Mouse (Mus musculus): ENCODE measurements at regions not wholly inside any gene's neighbourhood (a gene's known extent, or its start where the extent isn't known, plus 50 kb on each side); places are given as distances from the start of the nearest gene placed in this dataset.
A peak's percentile ranks its signal among the peaks of the same experiment; 100 is the strongest.

DNA sequence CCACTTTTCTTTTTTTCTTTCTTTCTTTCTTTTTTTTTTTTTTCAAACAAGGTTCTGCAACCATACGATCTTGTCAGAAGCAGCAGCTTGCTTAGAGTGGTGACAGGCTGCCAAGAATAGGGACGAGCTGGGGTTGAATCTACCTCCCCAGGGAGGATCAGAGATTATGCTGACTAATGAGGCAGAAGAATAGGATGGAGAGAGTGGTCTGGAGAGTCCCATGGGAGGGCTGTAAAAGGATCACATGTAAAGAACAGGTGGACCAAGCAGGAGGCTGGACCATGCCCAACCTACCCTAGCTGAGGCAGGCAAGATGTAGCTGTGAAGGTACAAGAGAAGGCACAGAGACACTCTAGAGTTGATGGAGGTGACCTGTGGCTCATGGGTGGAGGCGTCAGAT, 274.4 kb upstream of the Trpc7 start:
- WGBS: 58% methylated on average over 3 of the region's 3 CpGs
- ATAC-seq (ENCODE audit: low FRiP score): no peak
- no peaks in the 10 kb centered on the region for H3K4me1 ChIP-seq (replicated peaks; ENCODE audit: control insufficient read depth, insufficient read depth, low read length)
- no peaks in the 10 kb centered on the region for H3K36me3 ChIP-seq (replicated peaks; ENCODE audit: control insufficient read depth, insufficient read depth)
- no peak overlapping the region for H3K27ac ChIP-seq
- H3K4me2 ChIP-seq (replicated peaks): no peak overlapping the region
- no peak overlapping the region for H3K9ac ChIP-seq
- H3K4me3 ChIP-seq (replicated peaks; ENCODE audit: low read length): no peak overlapping the region
- no peaks in the 10 kb centered on the region for H3K9me3 ChIP-seq (ENCODE audit: control insufficient read depth, low read length)
- no peaks in the 10 kb centered on the region for H3K27me3 ChIP-seq (ENCODE audit: control insufficient read depth, insufficient read depth, low read length)
- DNase-seq (ENCODE audit: low spot score): no peak

DNA sequence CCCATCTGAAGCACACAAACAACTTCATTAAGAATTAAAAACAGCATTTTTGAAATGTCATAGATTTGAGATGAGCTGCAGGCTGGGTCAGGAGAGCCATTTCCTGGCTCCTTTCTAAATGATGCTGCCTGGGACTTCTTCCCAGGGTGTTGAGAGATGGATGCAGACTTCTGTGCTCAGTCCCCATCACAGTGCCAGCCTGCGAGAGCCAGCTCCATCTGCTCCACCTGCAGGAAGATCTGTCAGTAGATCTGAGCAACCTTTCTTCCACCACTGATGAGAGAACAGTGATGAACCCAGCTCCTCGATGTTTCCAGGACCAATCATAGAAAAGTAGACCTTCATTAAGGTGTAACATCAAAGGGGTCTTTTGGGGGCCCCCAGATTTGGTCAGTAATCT, 273.8 kb upstream of the Trpc7 start:
- Histone ChIP-seq H3K4me2 (replicated peaks) (no peak overlapping the region), H3K27me3 (ENCODE audit: control insufficient read depth, insufficient read depth, low read length) (no peaks in the 10 kb centered on the region), H3K36me3 (replicated peaks; ENCODE audit: control insufficient read depth, insufficient read depth) (no peaks in the 10 kb centered on the region), H3K9me3 (ENCODE audit: control insufficient read depth, low read length) (no peaks in the 10 kb centered on the region), H3K4me1 (replicated peaks; ENCODE audit: control insufficient read depth, insufficient read depth, low read length) (no peaks in the 10 kb centered on the region), H3K4me3 (replicated peaks; ENCODE audit: low read length) (no peak overlapping the region), H3K27ac (no peak overlapping the region), H3K9ac (no peak overlapping the region)
- no peak for ATAC-seq (ENCODE audit: low FRiP score)
- 92% methylated on average over 2 of the region's 2 CpGs for WGBS
- no peak for DNase-seq (ENCODE audit: low spot score)

DNA sequence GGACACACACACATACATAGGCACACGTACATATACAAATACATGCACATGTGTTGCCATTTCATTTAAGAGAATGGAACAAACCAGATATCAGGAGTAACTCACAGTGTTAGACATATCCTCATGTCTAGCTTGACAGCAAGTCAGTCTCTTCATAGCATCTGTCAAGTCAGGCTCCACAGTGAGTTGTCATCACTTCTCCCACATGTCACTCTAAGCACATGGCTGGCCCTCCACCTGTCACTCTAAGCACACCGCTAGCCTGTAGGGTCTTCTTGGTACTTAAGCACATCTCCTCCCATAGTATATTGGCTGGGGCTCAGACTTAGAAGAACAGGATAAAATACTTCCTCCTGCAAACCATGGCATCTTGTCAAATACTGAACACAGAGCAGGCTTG, 269.6 kb upstream of the Trpc7 start:
- 84% methylated on average over 2 of the region's 2 CpGs for WGBS
- ATAC-seq (ENCODE audit: low FRiP score): no peak
- DNase-seq (ENCODE audit: low spot score): no peak

DNA sequence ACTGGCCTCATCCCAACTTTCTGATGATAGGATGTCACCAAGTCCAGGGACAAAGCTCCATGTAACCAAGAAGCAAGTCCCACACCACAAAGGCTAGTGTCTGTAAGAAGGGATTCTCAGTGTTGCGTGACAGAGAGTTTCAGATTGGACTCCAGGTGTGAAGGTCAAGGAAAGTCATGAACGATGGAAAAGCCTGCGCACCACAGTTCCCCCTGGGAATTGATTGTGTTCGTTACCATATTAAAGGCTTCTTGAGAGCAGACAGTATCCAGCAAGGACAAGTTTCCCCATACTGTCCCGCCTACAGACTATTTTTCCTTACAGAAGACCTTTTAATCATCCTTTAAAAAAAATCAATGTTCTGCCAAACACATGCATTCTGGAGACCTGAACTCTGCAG, 257.0 kb upstream of the Trpc7 start:
- H3K36me3 ChIP-seq (replicated peaks; ENCODE audit: control insufficient read depth, insufficient read depth): no peaks in the 10 kb centered on the region
- no peak overlapping the region for H3K4me3 ChIP-seq (replicated peaks; ENCODE audit: low read length)
- no peaks in the 10 kb centered on the region for H3K27me3 ChIP-seq (ENCODE audit: control insufficient read depth, insufficient read depth, low read length)
- H3K9ac ChIP-seq: no peak overlapping the region
- no peak overlapping the region for H3K4me2 ChIP-seq (replicated peaks)
- whole genome bisulfite sequencing: 52% methylated on average over 5 of the region's 5 CpGs
- H3K9me3 ChIP-seq (ENCODE audit: control insufficient read depth, low read length): no peaks in the 10 kb centered on the region
- H3K4me1 ChIP-seq (replicated peaks; ENCODE audit: control insufficient read depth, insufficient read depth, low read length): peaks cover 13% of the 10 kb centered on the region; the same call in 1 of the 2 replicates
- ATAC-seq (ENCODE audit: low FRiP score) (no peak), DNase-seq (ENCODE audit: low spot score) (no peak)
- H3K27ac ChIP-seq: no peak overlapping the region

More for the DNA sequence above, 269.6 kb upstream of the Trpc7 start:
- Histone ChIP-seq H3K9me3 (ENCODE audit: control insufficient read depth, low read length) (no peaks in the 10 kb centered on the region), H3K4me1 (replicated peaks; ENCODE audit: control insufficient read depth, insufficient read depth, low read length) (no peaks in the 10 kb centered on the region), H3K36me3 (replicated peaks; ENCODE audit: control insufficient read depth, insufficient read depth) (no peaks in the 10 kb centered on the region), H3K4me2 (replicated peaks) (no peak overlapping the region), H3K9ac (no peak overlapping the region), H3K27ac (no peak overlapping the region), H3K4me3 (replicated peaks; ENCODE audit: low read length) (no peak overlapping the region), H3K27me3 (ENCODE audit: control insufficient read depth, insufficient read depth, low read length) (no peaks in the 10 kb centered on the region)

DNA sequence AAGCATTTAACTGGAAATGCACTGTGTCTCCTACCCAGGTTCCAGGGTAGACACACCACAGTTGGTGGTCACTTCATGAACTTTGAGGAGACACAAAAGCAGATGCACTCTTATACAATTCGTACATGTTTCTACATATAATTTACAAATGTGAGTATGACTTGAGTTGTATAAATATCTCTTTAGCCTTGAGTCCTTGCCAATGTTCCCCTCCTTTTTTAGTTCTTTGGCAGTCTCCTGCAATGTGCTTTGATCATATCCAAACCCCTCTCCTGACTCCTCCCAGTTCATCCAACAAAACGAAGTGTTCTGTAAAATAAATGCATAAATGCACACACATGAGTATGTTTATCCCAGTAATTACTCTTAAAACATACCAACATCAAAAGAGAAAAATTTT, 251.8 kb upstream of the Trpc7 start:
- no peaks in the 10 kb centered on the region for H3K9me3 ChIP-seq (ENCODE audit: control insufficient read depth, low read length)

DNA sequence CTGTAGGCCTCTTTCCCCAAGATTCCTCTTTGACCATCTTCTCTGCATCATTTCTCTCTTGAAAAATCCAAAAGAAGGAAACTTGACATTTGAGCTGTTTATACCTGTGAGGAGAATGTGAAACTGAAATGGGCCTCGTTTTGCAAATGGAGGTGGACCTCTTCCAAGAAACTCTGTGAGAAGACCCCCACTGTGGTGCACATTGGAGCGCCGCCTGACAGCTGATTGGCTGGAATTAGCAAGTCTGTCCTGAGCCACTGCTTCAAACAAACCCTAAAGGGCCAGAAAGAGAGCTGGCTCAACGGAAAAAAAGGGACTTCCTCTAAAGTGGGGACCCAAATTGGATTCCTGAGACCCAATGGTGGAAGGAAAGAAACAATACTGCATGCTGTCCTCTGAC, 250.9 kb upstream of the Trpc7 start:
- DNase-seq (ENCODE audit: low spot score): no peak
- Histone ChIP-seq H3K36me3 (replicated peaks; ENCODE audit: control insufficient read depth, insufficient read depth) (no peaks in the 10 kb centered on the region), H3K4me2 (replicated peaks) (no peak overlapping the region), H3K4me3 (replicated peaks; ENCODE audit: low read length) (no peak overlapping the region), H3K27me3 (ENCODE audit: control insufficient read depth, insufficient read depth, low read length) (no peaks in the 10 kb centered on the region), H3K4me1 (replicated peaks; ENCODE audit: control insufficient read depth, insufficient read depth, low read length) (peaks cover 13% of the 10 kb centered on the region; the same call in 1 of the 2 replicates), H3K27ac (no peak overlapping the region), H3K9ac (no peak overlapping the region), H3K9me3 (ENCODE audit: control insufficient read depth, low read length) (no peaks in the 10 kb centered on the region)
- WGBS: 36% methylated on average over 4 of the region's 4 CpGs
- no peak for ATAC-seq (ENCODE audit: low FRiP score)

More for the DNA sequence above, 251.8 kb upstream of the Trpc7 start:
- Histone ChIP-seq H3K4me3 (replicated peaks; ENCODE audit: low read length) (no peak overlapping the region), H3K27me3 (ENCODE audit: control insufficient read depth, insufficient read depth, low read length) (no peaks in the 10 kb centered on the region), H3K27ac (no peak overlapping the region), H3K4me1 (replicated peaks; ENCODE audit: control insufficient read depth, insufficient read depth, low read length) (peaks cover 11% of the 10 kb centered on the region; the same call in 1 of the 2 replicates), H3K4me2 (replicated peaks) (no peak overlapping the region), H3K36me3 (replicated peaks; ENCODE audit: control insufficient read depth, insufficient read depth) (no peaks in the 10 kb centered on the region), H3K9ac (no peak overlapping the region)
- WGBS: 82% methylated on average over 2 of the region's 2 CpGs
- ATAC-seq (ENCODE audit: low FRiP score) (no peak), DNase-seq (ENCODE audit: low spot score) (no peak)

DNA sequence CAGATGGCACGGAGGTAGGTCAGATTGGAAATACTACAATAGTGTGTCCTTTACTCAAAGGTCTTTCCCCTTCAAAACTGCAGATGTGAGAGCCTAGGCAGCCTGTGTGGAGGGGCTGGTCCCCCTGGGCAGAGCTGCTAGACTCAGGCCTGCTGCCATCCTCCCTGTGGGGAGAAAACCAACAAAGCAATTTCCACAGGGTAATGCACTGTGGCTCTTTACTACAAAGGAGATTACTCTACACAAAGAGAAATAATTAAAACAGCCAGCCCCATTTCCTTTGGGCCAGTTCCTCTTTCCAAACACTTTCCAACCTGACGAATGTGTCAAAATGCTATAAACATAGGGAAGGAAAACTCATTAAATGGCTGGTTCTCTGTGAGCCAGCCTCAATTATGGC, 250.0 kb upstream of the Trpc7 start:
- ATAC-seq (ENCODE audit: low FRiP score) (no peak), DNase-seq (ENCODE audit: low spot score) (no peak)
- no peak overlapping the region for H3K4me2 ChIP-seq (replicated peaks)
- H3K36me3 ChIP-seq (replicated peaks; ENCODE audit: control insufficient read depth, insufficient read depth): no peaks in the 10 kb centered on the region
- no peaks in the 10 kb centered on the region for H3K9me3 ChIP-seq (ENCODE audit: control insufficient read depth, low read length)
- no peaks in the 10 kb centered on the region for H3K27me3 ChIP-seq (ENCODE audit: control insufficient read depth, insufficient read depth, low read length)
- no peak overlapping the region for H3K27ac ChIP-seq
- H3K4me3 ChIP-seq (replicated peaks; ENCODE audit: low read length): no peak overlapping the region
- H3K9ac ChIP-seq: peak overlapping the region; percentile 10; the same call in 1 of the 2 replicates
- peaks cover 13% of the 10 kb centered on the region; the same call in 1 of the 2 replicates for H3K4me1 ChIP-seq (replicated peaks; ENCODE audit: control insufficient read depth, insufficient read depth, low read length)
- 29% methylated on average over 2 of the region's 2 CpGs for WGBS

DNA sequence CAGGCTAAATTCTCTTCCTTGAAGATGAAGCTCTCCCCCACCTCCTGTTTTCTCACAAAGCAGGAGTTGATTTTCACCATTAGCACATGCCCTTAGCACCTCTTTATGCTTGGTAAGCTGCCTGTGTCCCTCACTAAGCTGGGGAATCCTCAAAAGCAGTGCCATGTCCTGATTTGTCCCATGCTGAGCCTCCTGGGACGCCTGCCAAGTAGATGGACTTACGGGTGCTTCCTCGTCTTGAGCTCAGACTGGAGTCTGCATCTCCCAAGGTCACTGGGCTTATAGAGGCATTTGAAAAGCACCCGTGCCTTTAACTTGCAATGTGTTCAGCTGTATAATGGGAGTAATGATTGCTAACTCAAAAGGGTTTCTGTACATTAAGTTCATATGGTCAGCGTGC, 247.1 kb upstream of the Trpc7 start:
- DNase-seq (ENCODE audit: low spot score) (no peak), ATAC-seq (ENCODE audit: low FRiP score) (no peak)
- H3K4me1 ChIP-seq (replicated peaks; ENCODE audit: control insufficient read depth, insufficient read depth, low read length): peaks cover 13% of the 10 kb centered on the region; the same call in 1 of the 2 replicates
- H3K4me2 ChIP-seq (replicated peaks): no peak overlapping the region
- H3K27ac ChIP-seq: no peak overlapping the region
- H3K9me3 ChIP-seq (ENCODE audit: control insufficient read depth, low read length): no peaks in the 10 kb centered on the region
- no peaks in the 10 kb centered on the region for H3K36me3 ChIP-seq (replicated peaks; ENCODE audit: control insufficient read depth, insufficient read depth)
- no peak overlapping the region for H3K9ac ChIP-seq
- 56% methylated on average over 5 of the region's 5 CpGs for WGBS
- H3K4me3 ChIP-seq (replicated peaks; ENCODE audit: low read length): no peak overlapping the region
- no peaks in the 10 kb centered on the region for H3K27me3 ChIP-seq (ENCODE audit: control insufficient read depth, insufficient read depth, low read length)

DNA sequence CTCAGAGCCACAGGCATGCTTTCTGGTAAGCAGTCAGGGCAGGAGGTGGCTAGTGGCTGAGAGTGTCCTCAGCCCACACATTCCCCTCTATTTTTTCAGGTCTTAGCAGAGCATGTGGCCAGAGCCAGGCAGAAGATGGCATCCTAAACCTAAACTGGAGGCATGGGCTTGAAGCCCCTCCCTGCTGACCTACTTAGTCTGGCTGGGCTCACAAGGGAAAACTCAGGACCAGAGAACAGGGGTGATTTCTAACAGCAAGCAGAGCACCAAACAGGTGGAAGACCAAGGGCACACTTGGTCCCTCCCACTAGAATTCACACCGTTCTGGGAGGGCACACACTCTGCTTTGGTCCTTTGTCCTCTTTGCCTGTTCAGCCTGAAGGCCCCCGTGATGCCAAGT, 246.6 kb upstream of the Trpc7 start:
- Histone ChIP-seq H3K27me3 (ENCODE audit: control insufficient read depth, insufficient read depth, low read length) (no peaks in the 10 kb centered on the region), H3K4me3 (replicated peaks; ENCODE audit: low read length) (no peak overlapping the region), H3K9ac (no peak overlapping the region), H3K9me3 (ENCODE audit: control insufficient read depth, low read length) (no peaks in the 10 kb centered on the region), H3K4me2 (replicated peaks) (no peak overlapping the region), H3K4me1 (replicated peaks; ENCODE audit: control insufficient read depth, insufficient read depth, low read length) (peaks cover 13% of the 10 kb centered on the region; the same call in 1 of the 2 replicates), H3K36me3 (replicated peaks; ENCODE audit: control insufficient read depth, insufficient read depth) (no peaks in the 10 kb centered on the region), H3K27ac (no peak overlapping the region)
- DNase-seq (ENCODE audit: low spot score): no peak
- WGBS: 35% methylated on average over 2 of the region's 2 CpGs
- ATAC-seq (ENCODE audit: low FRiP score): no peak

DNA sequence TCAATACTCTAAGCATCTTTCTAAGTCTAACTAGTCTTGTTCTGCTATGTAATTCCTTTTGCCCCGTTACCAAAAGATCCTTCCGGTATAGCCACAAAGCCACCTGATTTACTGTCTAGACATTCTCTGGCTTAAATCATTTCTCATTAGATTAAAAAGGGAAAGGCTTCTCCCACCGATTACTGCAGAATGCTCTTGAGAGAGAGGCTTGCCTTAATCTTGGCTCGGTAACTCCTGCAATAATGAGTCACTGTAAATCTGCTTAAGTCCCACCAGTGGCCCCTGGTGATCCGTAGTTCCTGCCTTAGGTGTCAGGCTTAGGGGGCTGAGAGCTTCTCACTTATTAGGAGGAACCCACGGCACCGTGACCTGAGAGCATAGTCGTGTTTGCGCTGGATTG, 220.1 kb upstream of the Trpc7 start:
- Histone ChIP-seq H3K9me3 (ENCODE audit: control insufficient read depth, low read length) (no peaks in the 10 kb centered on the region), H3K27ac (no peak overlapping the region), H3K27me3 (ENCODE audit: control insufficient read depth, insufficient read depth, low read length) (no peaks in the 10 kb centered on the region), H3K4me3 (replicated peaks; ENCODE audit: low read length) (no peak overlapping the region), H3K4me1 (replicated peaks; ENCODE audit: control insufficient read depth, insufficient read depth, low read length) (no peaks in the 10 kb centered on the region), H3K4me2 (replicated peaks) (no peak overlapping the region), H3K9ac (no peak overlapping the region), H3K36me3 (replicated peaks; ENCODE audit: control insufficient read depth, insufficient read depth) (no peaks in the 10 kb centered on the region)
- DNase-seq (ENCODE audit: low spot score) (no peak), ATAC-seq (ENCODE audit: low FRiP score) (no peak)
- WGBS: 70% methylated on average over 9 of the region's 9 CpGs
